Mouse (Mus musculus) hindbrain, embryonic 16.5 days (tissue): Measurements from ENCODE around the gene Lrch3. TPM values are rescaled to one million over a fixed set of nuclear protein-coding genes. Genes with fewer than 3 reads are reported as not detected.
"Not testable (repeated sequence)": the region's sequence is repeated elsewhere in the genome, so short reads cannot be mapped to it uniquely, and the experiment has no call there.

Experiments used
- ATAC-seq: fragments of 200-750 bp; cut with Nextera tagmentation; 2 replicates; pipeline ENCODE4 v1.8.0; 2017; ENCODE audit warnings: moderate TSS enrichment, moderate library complexity
- H3K27ac ChIP-seq: fragments of 300-500 bp; sonication (generic); 2 replicates; pipeline ENCODE4 v1.5.1; 2014; ENCODE audit warnings: low read depth, mild to moderate bottlenecking, control low read depth, low read length, moderate library complexity
- H3K27me3 ChIP-seq: fragments of 300-500 bp; sonication (generic); replicated peaks from 2 replicates; pipeline ENCODE4 v1.6.1; 2014; ENCODE audit warnings: low read length; ENCODE audit not compliant: control insufficient read depth, insufficient read depth
- H3K36me3 ChIP-seq: fragments of 300-500 bp; sonication (generic); 2 replicates; pipeline ENCODE4 v1.6.1; 2014; ENCODE audit warnings: mild to moderate bottlenecking, low read length, moderate library complexity, mixed read lengths; ENCODE audit not compliant: control insufficient read depth, insufficient read depth
- H3K4me1 ChIP-seq: fragments of 300-500 bp; sonication (generic); 2 replicates; pipeline ENCODE4 v1.6.1; 2014; ENCODE audit warnings: low read depth, low read length; ENCODE audit not compliant: control insufficient read depth, insufficient read depth
- H3K4me2 ChIP-seq: fragments of 300-500 bp; sonication (generic); 2 replicates; pipeline ENCODE4 v1.6.1; 2014; ENCODE audit warnings: mild to moderate bottlenecking, low read length, control low read depth, moderate library complexity
- H3K4me3 ChIP-seq: fragments of 300-500 bp; sonication (generic); 2 replicates; pipeline ENCODE4 v1.5.1; 2014; ENCODE audit warnings: mild to moderate bottlenecking, low read length, control low read depth, moderate library complexity
- H3K9ac ChIP-seq: fragments of 300-500 bp; sonication (generic); 2 replicates; pipeline ENCODE4 v1.6.1; 2014; ENCODE audit warnings: low read depth, mild to moderate bottlenecking, control low read depth, low read length, moderate library complexity
- H3K9me3 ChIP-seq: fragments of 300-500 bp; sonication (generic); 2 replicates; pipeline ENCODE4 v1.6.1; 2014; ENCODE audit warnings: mild to moderate bottlenecking, low read length, moderate library complexity; ENCODE audit not compliant: control insufficient read depth
- WGBS: fragments of 180-500 bp; shearing (Covaris S2); extraction: QIAGEN DNeasy Blood & Tissue Kit; methylation state at CpG from one replicate; pipeline ENCODE4 v1.1.7; 2014; 5-methylcytosine and 5-hydroxymethylcytosine counted together
- polyA plus RNA-seq: library from polyadenylated mRNA; unstranded; fragments of >200 nt; fragmentation: Nextera tagmentation; extraction: Ambion mirVana; gene quantifications from 2 replicates; pipeline ENCODE4 v1.2.1, GENCODE M21; 2015

Lrch3 gene
- polyA plus RNA-seq, 1 experiment from 2014 or later, result 25.7 TPM

GRCm38 (mm10) chr16:32902051-32902428 lies 11.9 kb upstream of the Lrch3 start:
- H3K4me1 ChIP-seq, result no peaks in the 10 kb centered on the region
- H3K4me2 ChIP-seq, result no peak overlapping the region
- H3K36me3 ChIP-seq, result peaks cover 13% of the 10 kb centered on the region
- 68% methylated on average over 3 of the region's 3 CpGs for WGBS
- no peaks in the 10 kb centered on the region for H3K9me3 ChIP-seq
- H3K27ac ChIP-seq, result no peak overlapping the region
- H3K27me3 ChIP-seq, result no peaks in the 10 kb centered on the region
- H3K9ac ChIP-seq, result no peak overlapping the region
- ATAC-seq, result no peak
- no peak overlapping the region for H3K4me3 ChIP-seq

GRCm38 (mm10) chr16:32906186-32906585 lies 7.7 kb upstream of the Lrch3 start:
- WGBS, result 91% methylated on average over 2 of the region's 2 CpGs

GRCm38 (mm10) chr16:32906727-32907126 lies 7.2 kb upstream of the Lrch3 start:
- ATAC-seq, result no peak
- no peaks in the 10 kb centered on the region for H3K9me3 ChIP-seq
- no peaks in the 10 kb centered on the region for H3K27me3 ChIP-seq
- 79% methylated on average over 8 of the region's 8 CpGs for WGBS
- H3K27ac ChIP-seq, result no peak overlapping the region
- H3K9ac ChIP-seq, result no peak overlapping the region
- H3K36me3 ChIP-seq, result peaks cover 7% of the 10 kb centered on the region; the same call in 1 of the 2 replicates
- no peak overlapping the region for H3K4me3 ChIP-seq
- H3K4me1 ChIP-seq, result no peaks in the 10 kb centered on the region
- H3K4me2 ChIP-seq, result no peak overlapping the region

More at GRCm38 (mm10) chr16:32906186-32906585, 7.7 kb upstream of the Lrch3 start:
- H3K27ac ChIP-seq, result no peak overlapping the region
- H3K9me3 ChIP-seq, result no peaks in the 10 kb centered on the region
- peaks cover 7% of the 10 kb centered on the region; the same call in 1 of the 2 replicates for H3K36me3 ChIP-seq
- no peaks in the 10 kb centered on the region for H3K27me3 ChIP-seq
- ATAC-seq, result no peak
- no peak overlapping the region for H3K4me3 ChIP-seq
- no peak overlapping the region for H3K4me2 ChIP-seq
- no peaks in the 10 kb centered on the region for H3K4me1 ChIP-seq
- H3K9ac ChIP-seq, result no peak overlapping the region

GRCm38 (mm10) chr16:32913212-32913611 lies 688 bp upstream of the Lrch3 start:
- Histone ChIP-seq H3K36me3 (no peaks in the 10 kb centered on the region), H3K9ac (no peak overlapping the region), H3K27me3 (no peaks in the 10 kb centered on the region), H3K4me1 (peaks cover 7% of the 10 kb centered on the region), H3K9me3 (no peaks in the 10 kb centered on the region), H3K4me3 (no peak overlapping the region), H3K4me2 (no peak overlapping the region; the same call in 1 of the 2 replicates), H3K27ac (no peak overlapping the region)
- WGBS, result 67% methylated on average over 7 of the region's 7 CpGs
- ATAC-seq, result no peak

GRCm38 (mm10) chr16:32915292-32916068 lies 1.6 kb downstream of the Lrch3 start:
- Histone ChIP-seq H3K27me3 (no peaks in the 10 kb centered on the region), H3K27ac (no peak overlapping the region), H3K9me3 (no peaks in the 10 kb centered on the region; the same call in 1 of the 2 replicates), H3K36me3 (no peaks in the 10 kb centered on the region), H3K4me2 (peak overlapping the region; percentile 79), H3K9ac (peak overlapping the region; percentile 35; the same call in 1 of the 2 replicates), H3K4me1 (peaks cover 7% of the 10 kb centered on the region), H3K4me3 (peak overlapping the region; percentile 98)
- no peak for ATAC-seq
- 70% methylated on average over 9 of the region's 9 CpGs for WGBS

GRCm38 (mm10) chr16:32926629-32927028 lies 12.7 kb downstream of the Lrch3 start:
- H3K36me3 ChIP-seq, H3K4me2 ChIP-seq, H3K4me3 ChIP-seq, H3K27me3 ChIP-seq, ATAC-seq, H3K4me1 ChIP-seq, H3K9ac ChIP-seq, H3K27ac ChIP-seq, H3K9me3 ChIP-seq: not testable (repeated sequence)
- WGBS, result 90% methylated on average over 9 of the region's 9 CpGs

GRCm38 (mm10) chr16:32927044-32927443 lies 13.1 kb downstream of the Lrch3 start:
- no peaks in the 10 kb centered on the region for H3K9me3 ChIP-seq
- no peak for ATAC-seq
- H3K4me1 ChIP-seq, result no peaks in the 10 kb centered on the region; the same call in 1 of the 2 replicates
- 0 out of 2 replicates have a peak, but pooled peaks cover 2% of the 10 kb centered on the region for H3K36me3 ChIP-seq
- H3K4me2 ChIP-seq, result no peak overlapping the region
- no peak overlapping the region for H3K4me3 ChIP-seq
- no peak overlapping the region for H3K27ac ChIP-seq
- 92% methylated on average over 8 of the region's 8 CpGs for WGBS
- H3K9ac ChIP-seq, result no peak overlapping the region
- H3K27me3 ChIP-seq, result no peaks in the 10 kb centered on the region

GRCm38 (mm10) chr16:32929918-32930317 lies 16.0 kb downstream of the Lrch3 start:
- no peaks in the 10 kb centered on the region for H3K9me3 ChIP-seq
- 19% methylated on average over 2 of the region's 2 CpGs for WGBS
- H3K9ac ChIP-seq, result no peak overlapping the region
- no peaks in the 10 kb centered on the region for H3K27me3 ChIP-seq
- no peak overlapping the region for H3K27ac ChIP-seq
- no peak overlapping the region for H3K4me2 ChIP-seq
- no peak for ATAC-seq
- no peak overlapping the region for H3K4me3 ChIP-seq
- no peaks in the 10 kb centered on the region; the same call in 1 of the 2 replicates for H3K4me1 ChIP-seq
- H3K36me3 ChIP-seq, result no peaks in the 10 kb centered on the region

GRCm38 (mm10) chr16:32934470-32934869 lies 20.6 kb downstream of the Lrch3 start:
- Histone ChIP-seq H3K4me3 (no peak overlapping the region), H3K27me3 (no peaks in the 10 kb centered on the region), H3K36me3 (no peaks in the 10 kb centered on the region), H3K9me3 (no peaks in the 10 kb centered on the region), H3K27ac (no peak overlapping the region), H3K4me1 (peaks cover 2% of the 10 kb centered on the region; the same call in 1 of the 2 replicates), H3K4me2 (no peak overlapping the region), H3K9ac (no peak overlapping the region)
- WGBS, result 64% methylated on average over 2 of the region's 2 CpGs
- no peak for ATAC-seq
